Mouse (Mus musculus) left cerebral cortex, adult 11 months (tissue): ENCODE measurements at regions not wholly inside any gene's neighbourhood (a gene's known extent, or its start where the extent isn't known, plus 50 kb on each side); places are given as distances from the start of the nearest gene placed in this dataset.

ENCODE experiments used
- DNase-seq: peaks from one replicate; pipeline ENCODE4 v3.0.0; 2022; ENCODE audit warnings: low spot score

DNA sequence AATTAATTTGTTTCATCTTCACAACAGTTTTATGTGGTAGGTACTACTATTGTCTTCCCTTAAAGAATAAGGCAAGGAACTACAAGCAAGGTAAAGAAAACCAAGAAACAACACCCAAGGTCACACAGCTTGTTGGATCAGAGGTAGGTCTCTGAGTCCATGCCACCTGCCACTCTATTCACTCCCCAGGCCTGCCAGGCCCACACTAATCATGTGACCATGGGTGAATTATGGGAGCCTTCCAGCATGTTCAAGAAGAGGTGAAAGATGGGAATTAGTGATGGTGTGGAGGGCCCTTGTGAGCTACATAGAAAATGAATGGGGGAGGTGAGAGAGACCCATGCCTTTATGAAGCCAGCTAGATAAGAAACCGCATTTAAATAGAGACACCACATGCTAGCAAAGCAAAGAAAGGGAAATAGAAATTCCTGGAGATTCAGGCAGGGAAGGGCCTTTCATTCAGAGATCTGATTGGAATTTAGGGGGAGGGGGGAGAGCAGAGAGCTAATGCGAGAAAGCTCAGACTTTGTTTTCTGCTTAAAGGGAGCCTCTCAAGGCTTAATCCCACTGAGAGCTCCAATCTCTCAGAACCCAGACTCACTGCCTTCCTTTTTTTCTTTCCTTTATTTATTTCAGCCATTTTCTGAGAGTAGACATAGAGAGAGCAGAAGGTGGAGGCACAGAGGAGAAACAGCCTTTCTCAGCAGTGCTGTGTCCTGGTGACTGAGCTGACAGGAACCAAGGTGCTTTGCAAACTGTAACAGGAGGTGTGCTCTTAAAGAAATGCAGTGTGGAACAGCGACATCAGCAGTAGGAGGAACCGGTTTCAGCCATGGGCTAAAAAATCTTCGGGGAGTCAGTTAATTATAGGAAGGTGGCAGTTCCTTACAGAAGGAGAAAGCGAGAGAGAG is 160.0 kb downstream of the Spata19 start:
- DNase-seq: no peak

DNA sequence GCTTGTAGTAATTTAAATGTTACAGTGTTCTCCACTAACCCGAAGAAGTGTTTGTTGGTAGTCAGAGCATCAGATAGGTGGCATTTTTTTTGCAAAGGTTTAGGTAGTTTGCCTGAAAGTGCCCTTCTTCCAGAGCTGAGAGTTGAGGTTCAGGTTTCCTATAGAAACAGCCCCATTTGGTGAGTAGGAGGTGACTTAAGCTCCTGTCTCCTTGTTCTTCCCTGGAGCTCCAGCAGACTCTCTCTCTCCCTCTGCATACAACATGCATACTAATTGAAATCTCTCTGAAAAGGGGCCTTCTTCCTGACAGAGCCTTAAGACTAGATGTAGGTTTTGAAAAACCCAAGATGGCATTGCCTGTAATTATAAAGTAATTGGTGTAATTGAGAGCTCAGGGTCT is 161.3 kb downstream of the Spata19 start:
- no peak for DNase-seq

DNA sequence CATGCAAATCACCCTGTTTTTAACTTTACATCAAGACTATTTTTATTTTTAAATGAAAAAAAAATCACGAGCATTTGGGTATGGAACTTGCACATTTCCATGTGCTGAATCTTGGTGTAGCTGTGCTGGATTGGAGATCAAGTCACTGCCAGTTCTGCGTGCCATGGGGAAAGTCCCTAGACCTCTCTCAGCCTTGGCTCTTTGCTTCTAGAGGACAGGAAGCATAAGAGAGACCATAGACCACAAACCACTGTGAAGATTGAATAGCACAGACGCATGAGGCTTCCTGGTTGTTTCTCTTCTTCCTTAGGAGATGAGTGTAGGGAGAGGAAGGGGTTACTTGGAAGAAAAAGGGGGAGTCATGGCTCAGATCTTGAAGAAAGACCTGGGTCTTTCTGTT is 161.7 kb downstream of the Spata19 start:
- no peak for DNase-seq

DNA sequence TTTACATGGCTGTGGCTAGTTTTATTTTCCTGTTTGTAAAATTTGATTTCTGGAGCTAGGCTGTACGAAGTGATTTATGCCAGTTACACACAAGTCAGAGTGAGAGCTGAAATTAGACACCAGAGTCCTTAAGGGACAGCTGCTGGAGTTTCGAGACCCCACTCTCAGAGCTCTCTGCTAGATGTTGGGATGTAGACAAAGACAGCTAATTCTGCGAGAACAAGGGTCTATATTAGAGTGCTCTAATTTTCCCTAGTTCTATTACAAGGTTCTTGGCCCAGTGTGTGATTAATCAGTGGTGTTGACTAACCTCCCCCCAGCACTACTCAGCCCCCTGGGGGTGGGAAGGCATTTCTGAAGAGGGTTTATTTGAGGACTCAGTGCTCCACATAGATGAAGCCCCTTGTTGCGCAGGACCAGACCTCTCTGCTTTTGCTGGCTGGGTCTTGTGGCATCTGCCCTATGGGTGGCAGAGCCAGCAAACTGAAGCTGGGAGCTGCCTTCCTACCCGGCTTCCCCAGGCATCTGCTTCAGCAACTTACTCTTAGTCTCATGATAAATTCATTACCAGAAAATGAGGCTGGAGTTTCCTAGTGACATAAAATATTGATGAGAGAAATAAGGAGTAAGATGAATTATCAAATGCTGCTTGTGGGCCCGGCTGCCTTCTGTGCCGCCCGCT is 171.9 kb downstream of the Spata19 start:
- DNase-seq: no peak

DNA sequence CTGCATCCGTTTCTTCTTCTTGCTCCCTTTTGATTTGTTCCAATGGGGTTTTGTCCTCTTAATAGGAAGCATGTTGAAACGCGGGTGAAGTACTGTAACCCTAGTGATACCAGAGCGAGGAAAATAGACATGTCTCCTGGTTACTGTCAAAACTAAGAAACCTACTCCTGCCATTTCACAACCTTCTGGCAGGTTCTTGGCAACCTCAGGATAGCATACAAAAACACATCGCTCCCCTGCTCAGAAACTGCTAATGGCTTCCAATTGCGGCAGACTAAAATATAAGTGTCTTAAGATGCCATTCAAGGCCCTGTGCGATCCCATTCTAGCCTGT is 172.4 kb downstream of the Spata19 start:
- DNase-seq: no peak

DNA sequence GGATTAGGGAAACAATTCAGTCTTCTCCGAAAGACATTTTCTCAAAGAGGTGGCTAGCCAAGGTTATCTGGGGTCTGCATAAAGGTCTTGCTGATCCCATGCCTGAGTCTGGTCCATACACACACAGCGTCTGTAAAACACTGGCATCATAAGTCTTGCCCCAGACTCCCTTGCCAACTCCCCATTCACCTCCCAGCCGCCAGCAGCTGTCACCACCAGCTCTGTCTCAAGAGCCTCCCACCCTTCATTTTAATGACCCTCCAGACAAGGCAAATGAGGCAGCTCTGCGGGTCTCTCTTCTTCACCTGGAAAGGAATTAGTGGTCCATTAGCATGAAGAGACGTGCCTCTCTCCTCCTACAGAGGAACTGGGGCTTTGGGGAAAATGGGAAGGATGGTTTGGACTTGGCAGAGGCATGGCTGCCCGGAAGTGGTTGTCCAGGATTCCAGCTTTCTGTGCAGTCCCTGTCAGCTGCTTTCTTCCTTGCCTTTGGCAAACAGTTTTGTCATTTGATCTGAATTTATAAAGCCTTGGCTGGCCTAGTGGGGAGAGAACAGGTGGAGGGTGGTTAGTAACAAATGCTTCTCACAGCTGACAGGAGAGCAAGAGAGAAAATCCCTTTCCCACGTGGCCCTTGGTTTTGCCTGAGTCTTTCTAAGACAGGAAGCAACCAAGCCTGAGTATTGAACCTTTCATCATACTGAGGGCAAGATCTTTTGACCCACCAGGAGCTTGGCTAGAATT is 173.3 kb upstream of the Opcml start:
- no peak for DNase-seq

DNA sequence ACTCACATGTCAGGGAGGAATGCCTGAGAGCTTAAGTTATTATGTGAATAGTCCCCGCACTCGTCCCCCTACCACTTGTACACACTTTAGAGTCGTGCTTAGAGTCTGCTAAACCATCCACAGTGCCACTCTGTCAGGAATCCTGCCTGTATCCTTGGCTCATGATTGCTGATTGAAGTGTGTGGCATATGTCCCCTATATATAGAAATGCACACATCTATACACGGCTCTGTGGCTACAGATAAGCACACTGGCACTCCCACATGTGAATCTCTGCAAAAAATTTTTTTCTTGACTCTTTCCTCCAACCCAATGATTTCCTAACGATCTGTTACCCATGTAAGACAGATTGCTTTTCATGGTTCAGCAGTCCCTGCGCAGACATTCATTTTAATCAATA is 155.7 kb upstream of the Opcml start:
- DNase-seq: peak; percentile 16

DNA sequence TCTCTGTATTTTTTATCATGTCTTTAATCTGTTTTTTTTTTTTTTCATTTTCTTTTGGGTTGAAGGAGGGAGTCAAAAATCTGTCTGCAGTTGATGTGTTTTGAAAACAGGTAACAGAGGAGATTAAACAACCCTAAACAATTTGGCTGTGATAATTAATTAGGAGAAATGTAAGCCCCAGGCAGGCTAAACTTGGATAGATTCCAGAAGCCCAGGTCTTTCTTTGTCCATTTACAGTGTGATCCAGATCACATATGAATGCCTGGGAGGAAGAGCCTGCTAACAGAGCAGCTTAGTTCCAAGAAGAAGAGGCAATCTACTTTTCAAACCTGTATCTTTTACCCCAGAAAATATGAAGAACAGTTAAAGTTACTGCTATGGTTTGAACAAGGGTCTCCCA is 150.0 kb upstream of the Opcml start:
- no peak for DNase-seq

DNA sequence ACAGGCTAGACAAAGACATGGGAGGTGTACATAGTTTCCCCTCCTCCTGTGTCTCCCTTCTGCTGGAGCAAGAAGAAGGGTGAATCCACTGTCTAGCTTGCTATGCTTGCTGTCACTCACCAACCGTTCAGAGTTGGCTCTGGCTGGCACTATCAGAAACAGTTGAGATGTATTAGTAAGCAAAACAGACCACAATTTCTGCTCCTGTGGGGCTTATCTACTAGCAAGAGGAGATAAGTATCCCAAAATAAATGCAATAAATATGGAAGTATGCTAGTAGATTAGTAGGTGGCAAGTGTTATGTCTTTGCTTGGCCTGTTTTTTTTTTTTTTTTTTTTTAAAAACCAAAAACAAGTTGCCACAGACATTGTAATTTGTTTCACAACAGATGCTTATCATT is 147.3 kb upstream of the Opcml start:
- DNase-seq: no peak

DNA sequence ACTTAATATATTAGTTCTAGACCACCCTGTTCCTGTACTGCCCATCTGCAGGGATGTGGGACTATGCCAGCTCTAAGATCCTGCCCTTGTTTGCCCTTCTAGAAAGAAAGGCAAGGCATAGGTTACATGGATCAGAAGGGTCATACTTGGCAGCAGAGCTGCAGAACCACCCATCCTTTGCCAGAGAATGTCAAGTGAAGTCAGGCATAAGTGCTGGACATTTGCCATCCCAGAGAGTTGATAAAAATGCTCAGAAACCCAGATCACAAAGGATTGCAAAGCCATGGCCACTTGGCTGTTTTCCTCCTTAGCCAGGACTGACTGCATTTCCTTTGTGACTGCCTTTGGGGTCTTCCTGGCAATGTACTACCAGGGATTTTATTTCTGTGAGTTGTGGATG is 146.7 kb upstream of the Opcml start:
- no peak for DNase-seq

DNA sequence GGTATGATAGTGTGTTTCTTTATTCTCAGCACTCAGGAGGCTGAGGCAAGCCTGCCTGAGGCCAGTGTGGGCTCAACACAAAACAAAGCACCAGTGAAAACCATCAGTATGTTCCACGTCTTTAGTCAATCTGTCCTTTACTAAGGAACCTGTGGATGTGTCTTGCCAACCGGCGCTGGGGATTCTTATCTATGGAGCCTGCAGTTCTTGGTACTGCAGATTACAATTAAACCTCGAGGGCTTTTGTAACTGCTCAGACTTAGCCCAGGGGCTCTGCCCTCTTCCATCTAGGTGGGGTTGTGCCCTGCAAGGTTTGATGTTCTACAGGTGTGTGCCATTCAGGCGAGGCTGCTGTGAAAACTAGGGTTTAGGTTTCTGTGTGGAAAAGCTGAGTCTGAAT is 145.1 kb upstream of the Opcml start:
- DNase-seq: no peak

DNA sequence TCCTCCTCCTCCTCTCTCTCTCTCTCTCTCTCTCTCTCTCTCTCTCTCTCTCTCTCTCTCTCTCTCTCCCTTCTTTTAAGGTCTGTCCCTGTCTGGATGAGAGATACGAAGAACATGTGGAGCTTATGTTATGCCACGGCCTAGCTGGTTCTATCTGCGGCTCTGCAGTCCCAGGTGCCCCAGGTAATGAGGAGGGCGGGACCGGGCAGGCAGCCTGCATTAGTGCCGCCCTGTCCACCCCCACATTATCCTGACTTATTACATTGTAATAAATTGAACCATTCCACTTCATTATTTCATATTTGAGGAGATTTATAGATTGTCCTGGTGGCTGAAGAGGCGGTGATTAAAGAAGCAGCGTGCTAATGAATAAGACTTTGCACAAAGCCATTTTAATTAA is 144.5 kb upstream of the Opcml start:
- no peak for DNase-seq

DNA sequence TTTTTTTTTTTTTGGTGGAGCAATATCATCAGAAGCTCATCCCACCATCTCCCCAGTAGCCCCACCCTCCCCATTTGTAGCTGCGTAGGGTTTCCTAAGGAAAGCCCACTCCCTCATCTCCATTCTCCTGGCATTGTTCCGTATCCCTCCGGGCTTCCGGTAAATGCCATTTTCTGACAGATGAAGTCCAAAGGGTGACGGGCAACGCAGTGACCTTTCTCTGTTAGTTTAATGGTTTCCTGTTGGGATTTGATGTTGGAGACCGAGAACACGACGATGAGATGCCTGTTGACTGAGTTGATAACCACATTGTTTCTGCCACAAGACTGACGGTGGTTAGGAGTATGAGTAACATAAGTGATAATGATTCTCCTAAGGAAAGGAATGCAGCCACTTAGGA is 143.6 kb upstream of the Opcml start:
- no peak for DNase-seq

DNA sequence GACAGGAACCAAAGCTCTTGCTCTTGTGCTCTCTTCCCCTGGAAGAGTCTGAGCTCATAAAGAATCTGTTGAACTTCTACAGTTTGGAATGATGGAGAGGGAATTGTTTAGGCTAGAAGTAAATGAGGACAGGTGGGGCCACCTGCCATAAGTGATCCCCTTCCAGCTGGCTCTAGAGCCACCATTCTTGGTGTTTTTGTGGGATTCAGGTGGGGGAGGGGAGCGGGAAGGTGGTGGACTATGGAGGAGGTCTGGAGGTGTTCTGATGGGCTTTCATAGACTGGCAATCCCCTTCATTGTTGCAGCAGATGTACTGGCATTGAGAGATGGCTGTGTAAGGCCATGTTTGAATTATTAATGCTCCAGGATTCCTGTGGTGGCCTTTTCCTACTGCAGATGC is 132.6 kb upstream of the Opcml start:
- DNase-seq: no peak

DNA sequence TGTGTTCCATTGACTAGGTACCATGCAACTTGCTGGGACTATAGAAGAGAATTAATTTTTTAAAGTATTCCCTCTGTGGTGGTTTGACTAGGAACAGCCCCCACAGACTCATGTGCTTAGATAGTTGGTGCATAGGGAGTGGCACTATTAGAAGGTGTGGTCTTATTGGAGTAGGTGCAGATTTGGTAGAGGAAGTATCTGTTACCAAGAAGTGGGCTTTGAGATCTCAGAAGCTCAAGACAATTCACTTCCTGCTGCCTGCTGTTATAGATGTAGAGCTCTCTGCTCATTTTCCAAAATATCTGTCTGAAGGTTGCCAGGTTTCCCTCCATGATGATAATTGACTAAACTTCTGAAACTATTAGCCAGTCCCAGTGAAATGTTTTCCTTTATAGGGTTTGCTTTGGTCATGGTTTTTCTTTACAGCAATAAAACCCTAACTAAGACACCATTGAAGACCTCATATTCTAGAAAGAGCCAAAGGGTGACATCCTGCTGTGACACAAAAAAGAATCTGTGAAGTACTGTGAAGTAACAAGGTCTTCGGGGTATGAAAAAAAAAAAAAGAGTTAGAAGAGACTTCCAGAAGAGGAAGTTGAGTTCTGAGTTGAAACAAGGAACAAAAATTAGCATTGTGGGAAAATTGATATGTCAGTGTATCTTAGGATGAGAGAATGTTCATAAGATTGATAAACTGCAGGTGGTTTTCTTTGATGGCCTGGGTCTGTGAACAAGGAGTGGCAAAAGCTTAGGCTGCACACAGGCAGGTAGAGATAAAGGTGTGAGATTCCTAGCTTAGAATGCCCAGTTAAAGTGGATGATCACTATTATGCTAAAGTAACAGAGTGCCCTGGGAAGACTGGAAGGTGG is 128.9 kb upstream of the Opcml start:
- DNase-seq: no peak

DNA sequence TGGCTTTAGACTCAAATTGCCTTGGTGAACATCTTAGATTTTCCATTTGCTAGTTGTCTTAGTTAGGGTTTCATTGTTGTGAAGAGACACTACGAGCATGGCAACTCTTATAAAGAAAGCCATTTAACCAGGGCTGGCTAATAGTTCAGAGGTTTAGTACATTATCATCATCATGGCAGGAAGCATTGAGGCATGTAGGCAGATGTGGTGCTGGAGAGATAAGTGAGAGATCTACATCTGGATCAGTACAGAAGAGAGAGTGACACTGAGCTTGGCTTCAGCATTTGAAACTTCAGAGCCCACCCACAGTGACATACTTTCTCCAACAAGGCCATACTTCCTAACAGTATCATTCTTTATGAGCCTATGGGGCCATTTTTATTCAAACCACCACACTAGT is 127.3 kb upstream of the Opcml start:
- no peak for DNase-seq

DNA sequence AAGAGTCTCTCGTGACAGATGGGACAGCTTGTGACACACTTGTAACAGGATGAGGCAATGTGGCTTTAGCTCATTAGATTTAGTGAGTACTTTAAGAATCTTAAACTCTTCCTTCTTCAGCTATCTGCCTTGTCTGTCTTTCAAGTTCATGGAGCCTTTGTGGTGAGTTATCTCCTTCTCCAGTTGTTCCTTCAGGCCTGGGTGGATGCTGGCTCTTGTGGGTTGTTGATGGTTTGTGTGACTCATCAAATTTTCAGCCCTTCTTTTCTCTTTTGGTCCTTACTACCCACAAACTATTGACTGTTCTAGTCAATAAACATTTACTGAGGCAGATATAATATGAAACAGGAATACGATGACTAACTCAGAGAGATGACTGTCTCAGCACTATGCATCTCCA is 124.9 kb upstream of the Opcml start:
- no peak for DNase-seq

DNA sequence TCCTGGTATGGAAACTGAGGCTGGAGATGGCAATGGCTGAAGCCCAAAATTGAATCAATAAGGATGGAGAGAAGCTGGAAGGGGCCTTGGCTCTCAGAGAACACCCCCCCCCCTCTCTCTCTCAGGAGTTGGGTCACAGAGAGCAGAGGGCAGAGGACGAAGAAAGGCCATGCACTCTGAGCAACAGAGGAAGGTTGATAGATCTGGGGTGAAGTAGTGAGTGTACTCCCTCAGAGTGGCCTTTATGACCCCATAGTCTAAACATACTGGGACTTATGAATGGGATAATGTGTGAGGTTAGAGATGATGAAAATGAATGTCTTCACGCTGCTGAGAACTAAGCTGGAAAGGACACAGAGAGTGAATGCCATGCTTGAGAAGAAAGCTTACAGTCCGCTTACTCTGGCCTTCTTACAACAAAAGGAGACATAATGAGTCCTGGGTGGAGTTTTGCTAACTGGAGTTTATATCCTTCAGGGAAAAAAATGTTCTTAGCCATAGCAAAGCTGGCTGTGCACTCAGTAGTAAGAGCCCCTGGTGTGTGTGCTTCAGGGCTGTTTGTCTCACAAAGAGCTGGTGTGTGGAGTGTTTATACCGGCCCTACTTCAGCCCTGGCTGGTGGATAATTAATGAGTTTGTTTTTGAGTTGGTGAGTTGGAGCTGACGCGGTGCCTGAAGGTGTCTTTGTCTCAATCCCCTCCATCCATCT is 120.4 kb upstream of the Opcml start:
- no peak for DNase-seq

DNA sequence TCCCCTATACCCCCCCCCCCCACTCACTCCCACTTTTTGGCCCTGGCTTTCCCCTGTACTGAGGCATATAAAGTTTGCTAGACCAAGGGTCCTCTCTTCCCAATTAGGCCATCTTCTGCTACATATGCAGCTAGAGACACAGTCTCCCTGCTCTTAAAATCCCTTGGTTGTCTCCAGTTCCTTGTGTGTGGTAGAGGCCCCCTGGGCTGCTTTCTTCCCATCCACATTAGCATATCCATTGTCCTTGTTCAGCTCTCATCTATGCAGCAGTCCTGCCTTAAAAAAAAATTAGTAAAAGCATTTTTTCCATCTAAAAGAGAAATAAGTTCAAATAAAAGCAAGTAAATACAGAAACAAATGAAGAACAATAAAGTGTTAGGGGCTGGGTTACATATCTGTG is 105.2 kb upstream of the Opcml start:
- no peak for DNase-seq

DNA sequence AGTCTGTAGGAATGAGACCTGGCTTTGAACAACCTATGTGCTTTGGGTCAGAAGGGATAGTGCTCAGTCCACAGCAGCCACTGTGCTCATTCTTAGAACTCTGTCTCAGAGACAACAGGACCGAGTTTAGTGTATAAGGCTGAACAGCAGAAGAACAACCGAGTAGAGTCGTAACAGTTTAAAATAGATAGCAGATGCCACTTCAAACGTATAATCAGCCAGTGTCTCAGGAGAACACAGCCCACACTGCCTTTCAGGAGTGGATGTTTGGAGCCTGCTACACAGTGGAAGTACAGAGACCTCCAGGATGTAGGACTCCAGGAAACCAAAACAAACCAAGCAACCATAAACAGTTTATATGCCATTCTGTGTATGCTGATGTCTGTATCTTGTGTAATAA is 99.0 kb upstream of the Opcml start:
- DNase-seq: no peak

DNA sequence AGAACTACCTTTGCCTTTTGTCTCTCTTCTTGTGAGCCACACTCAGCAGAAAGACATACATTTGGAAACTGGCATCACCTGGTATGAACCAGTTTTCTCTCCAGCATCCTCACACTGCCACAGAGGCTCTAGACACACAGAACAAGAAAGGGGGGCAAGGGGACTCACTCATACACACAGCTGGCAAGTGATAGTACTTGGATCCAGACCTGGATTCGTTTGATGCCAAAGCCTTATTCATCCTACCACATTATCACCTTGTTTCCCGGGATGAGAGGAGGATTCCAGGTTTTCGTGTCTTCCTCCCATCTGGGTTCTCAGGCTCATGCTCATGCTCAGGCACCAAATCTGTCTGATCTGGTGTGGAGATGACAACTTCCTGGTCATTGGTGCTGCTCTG is 97.8 kb upstream of the Opcml start:
- DNase-seq: no peak
